Mouse (Mus musculus) right cerebral cortex, postnatal 36 days (tissue): ENCODE data around the gene Vmn2r23.
"Not testable (repeated sequence)": the region's sequence is repeated elsewhere in the genome, so short reads cannot be mapped to it uniquely, and the experiment has no call there.

Source experiments
- DNase-seq, 2 experiments: peaks; one replicate each; pipeline ENCODE4 v3.0.0; 2022; ENCODE audit warnings: low spot score in 2 of 2, mixed read lengths in 1 of 2

The Vmn2r23 gene

DNA sequence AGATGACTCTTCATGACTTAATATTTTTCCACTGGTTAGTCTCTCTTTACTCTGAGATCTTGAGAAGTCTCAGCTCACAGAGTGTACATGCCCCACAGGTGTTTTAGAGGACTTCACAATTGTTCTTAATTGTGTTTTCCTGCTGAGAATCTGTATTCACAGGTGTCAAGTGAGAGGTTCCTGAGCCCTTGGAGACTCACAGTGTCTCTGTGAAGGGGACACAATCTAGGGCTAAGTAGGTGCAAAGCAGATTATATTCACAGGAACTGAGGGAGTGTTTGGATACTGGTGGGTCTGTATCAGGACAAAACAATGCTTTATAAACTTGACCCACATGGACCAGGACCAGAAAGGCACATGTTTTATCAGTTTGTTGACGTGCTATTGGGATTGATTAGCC lies at the start of gene Vmn2r23:
Gene Vmn2r23 (plus strand): TSS at position 301 of the 400 bp plus-strand sequence.
- no peak for DNase-seq

DNA sequence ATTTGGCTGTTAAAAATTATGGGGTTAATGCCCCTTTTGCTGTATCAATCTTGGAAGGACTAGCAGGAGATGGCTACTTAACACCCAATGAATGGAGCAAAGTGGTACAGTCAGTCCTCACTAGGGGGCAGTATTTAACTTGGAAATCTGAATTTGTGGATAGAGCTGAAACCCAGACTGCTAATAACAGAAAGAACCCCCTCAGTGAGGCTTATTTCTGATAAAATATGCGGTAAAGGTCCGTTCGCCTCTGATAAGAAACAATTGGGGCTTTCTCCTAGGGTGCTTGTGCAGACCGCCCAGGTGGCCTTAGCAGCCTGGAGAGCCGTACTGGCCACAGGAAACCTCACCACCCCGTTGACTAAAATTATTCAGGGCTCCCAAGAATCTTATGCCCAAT lies 45.4 kb upstream of the Vmn2r23 start:
- DNase-seq, result no peak

DNA sequence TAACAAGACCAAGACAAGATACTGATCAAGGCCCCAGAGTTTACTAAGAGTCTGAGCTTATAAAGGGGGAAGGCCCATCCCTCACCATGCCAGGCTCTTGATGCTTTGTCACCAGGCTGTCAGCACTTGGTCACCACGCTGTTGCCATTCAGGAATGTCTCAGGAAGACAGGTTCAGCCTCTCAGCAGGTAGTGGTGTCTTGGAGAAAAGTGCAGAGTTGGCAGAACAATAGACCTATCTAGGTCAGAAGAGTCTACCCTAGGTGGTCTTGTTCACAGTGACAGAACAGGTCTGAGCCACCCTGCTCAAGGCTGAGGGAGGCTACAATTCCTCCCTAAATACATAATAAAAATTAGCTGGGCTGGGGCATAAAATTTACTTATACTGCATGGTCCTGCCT lies 5.8 kb upstream of the Vmn2r23 start:
- DNase-seq, result not testable (repeated sequence)

DNA sequence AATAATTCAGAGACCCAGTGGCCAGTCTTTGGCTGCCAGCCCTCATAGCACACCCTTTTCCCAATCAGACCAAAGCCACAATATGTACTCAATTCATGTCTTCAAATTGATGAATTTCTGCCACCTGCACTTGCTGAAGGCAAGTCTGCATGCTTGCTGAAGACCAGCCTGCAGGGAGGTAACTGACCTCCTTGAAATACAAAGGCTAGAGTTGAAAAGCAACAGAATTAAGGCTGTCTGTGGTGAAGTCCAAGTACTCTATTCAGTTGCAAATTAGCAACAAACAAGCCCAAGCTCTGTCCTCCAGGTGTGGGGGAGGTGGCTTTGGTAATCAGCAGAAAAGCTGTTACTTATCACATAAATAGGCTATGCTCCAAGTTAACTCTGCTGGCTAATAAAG lies 5.3 kb upstream of the Vmn2r23 start:
- no peak for DNase-seq

DNA sequence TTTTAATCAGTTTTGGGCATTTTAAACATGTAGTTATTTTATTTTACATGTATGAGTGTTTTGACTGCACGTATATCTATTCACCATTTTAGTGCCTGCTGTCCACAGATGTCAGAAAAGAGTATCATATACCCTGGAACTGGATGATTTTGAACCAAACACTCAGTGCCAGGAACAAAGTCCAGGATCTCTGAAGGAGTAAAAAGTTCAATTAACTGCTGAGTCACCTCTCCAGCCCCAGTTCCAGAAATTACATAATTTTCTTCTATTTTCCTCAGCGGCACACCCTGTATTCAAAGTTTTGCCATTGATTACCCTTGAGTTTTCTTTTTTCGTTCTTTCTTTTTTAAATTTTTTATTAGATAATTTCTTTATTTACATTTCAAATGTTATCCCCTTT lies 67.6 kb downstream of the Vmn2r23 start:
- no peak for DNase-seq

DNA sequence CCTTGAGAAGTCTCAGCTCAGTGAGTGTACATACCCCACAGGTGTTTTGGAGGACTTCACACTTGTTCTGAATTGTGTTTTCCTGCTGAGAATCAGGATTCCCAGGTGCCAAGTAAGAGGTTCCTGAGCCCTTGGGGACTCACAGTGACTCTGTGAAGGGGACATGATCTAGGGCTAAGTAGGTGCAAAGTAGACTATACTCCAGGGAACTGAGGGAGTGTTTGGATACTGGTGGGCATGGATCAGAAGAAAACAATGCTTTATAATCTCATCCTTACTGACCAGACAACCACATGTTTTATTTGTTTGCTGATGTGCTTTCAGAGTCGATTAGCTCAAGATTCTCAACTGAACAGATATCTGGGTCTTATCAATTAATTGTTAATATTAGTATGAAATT lies 76.1 kb downstream of the Vmn2r23 start, which contains the start of gene Vmn2r24:
Gene Vmn2r24 (plus strand): TSS at position 301 of the 400 bp plus-strand sequence.
- DNase-seq, result no peak

DNA sequence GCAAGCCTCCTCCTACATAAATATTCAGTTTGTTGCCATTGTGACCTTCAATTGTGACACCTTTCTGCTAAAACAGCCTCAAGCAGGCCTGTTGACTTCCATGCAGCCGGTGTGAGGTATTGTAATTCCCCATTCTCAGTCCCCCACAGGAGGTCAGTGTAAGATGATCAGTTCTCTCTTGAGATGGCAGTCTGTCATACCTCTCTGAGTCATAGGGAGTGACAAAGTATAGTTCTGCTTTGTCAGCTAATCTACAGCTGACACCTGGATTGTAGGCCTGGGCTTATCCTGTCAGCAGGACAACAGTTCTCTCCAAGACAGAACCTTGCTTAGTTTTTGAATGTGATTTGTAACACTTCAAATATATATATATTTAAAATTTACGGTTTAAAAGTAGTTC lies 82.4 kb downstream of the Vmn2r23 start:
- DNase-seq, result no peak

DNA sequence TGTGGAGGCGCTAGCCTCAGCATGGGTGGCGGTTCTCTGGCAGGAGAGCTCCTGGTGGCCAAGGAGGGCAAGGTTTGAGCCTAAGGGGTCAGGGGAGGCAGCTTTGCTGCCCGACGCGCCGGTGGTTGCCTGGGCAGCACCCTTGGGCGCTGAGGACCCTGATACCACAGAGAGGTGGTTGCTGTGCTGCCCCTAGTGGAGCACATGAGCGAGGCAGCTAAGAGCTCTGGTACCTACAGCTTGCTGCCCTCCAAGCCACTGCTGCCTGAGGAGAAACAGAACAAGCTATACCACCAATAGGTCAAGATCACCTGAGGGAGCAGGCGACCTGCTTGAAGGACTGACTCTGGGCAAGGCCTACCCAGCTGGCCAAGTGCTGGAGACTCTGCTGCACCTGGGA lies 91.3 kb downstream of the Vmn2r23 start:
- DNase-seq, result no peak
